Mouse (Mus musculus): ENCODE measurements around the gene Srpx2. TPM values are rescaled to one million over a fixed set of nuclear protein-coding genes. Genes with fewer than 3 reads are reported as not detected.

Srpx2 gene
- polyA plus RNA-seq, 1 experiment from 2014 or later, result 0.62 TPM

Other genes with a start within 250 kb of the Srpx2 start
- 0.77 and 0.88 TPM in 2 replicates for gene Pcdh19, start 219.4 kb upstream of the Srpx2 start, polyA plus RNA-seq (2015; fragmentation: Nextera tagmentation; extraction: Ambion mirVana)
- gene Tnmd, start 57.4 kb upstream of the Srpx2 start, polyA plus RNA-seq (2015; fragmentation: Nextera tagmentation; extraction: Ambion mirVana), result 1.8 and 2.2 TPM in 2 replicates
- 44.5 and 45.1 TPM in 2 replicates for gene Tspan6, start 10.0 kb upstream of the Srpx2 start, polyA plus RNA-seq (2015; fragmentation: Nextera tagmentation; extraction: Ambion mirVana)
- gene Sytl4, start 73.4 kb downstream of the Srpx2 start, polyA plus RNA-seq (2015; fragmentation: Nextera tagmentation; extraction: Ambion mirVana), result 0.23 and 0.42 TPM in 2 replicates
- 53.6 and 54.1 TPM in 2 replicates for gene Cstf2, start 150.8 kb downstream of the Srpx2 start, polyA plus RNA-seq (2015; fragmentation: Nextera tagmentation; extraction: Ambion mirVana)